Mouse (Mus musculus) liver, embryonic 14.5 days (tissue): ENCODE data around the gene Plcb2.

Experiments
- CTCF ChIP-seq: IDR thresholded peaks from 2 replicates; pipeline ENCODE4 v1.5.1; 2016; ENCODE audit warnings: antibody characterized with exemption, low read depth, control low read depth
- EP300 ChIP-seq: IDR thresholded peaks from 2 replicates; pipeline ENCODE4 v1.6.1; 2016; ENCODE audit warnings: antibody characterized with exemption, low read depth

GRCm38 (mm10) chr2:118677817-118678216, 50.4 kb downstream of the Plcb2 start:
- no peak for TF ChIP-seq CTCF
- no peak for TF ChIP-seq EP300
